Mouse (Mus musculus): ENCODE results near the gene Gramd4. TPM values are rescaled to one million over a fixed set of nuclear protein-coding genes. Genes with fewer than 3 reads are reported as not detected.

The Gramd4 gene
- total and polyA plus RNA-seq, 3 experiments: 0.17 to 0.66 (median 0.56) TPM

GRCm38 (mm10) chr15:86110361-86111103 lies 53.0 kb downstream of the Gramd4 start:
- Histone ChIP-seq H3K27me3 (replicated peaks) (peaks cover 24% of the 10 kb centered on the region), H3K4me2 (ENCODE audit: insufficient read depth, low read depth, poor library complexity, severe bottlenecking) (no peak overlapping the region), H3K4me3 (replicated peaks in 1 of 3; ENCODE audit: low read depth in 2 of 3, low read length in 2 of 3, poor library complexity in 1 of 3) (no peak overlapping the region), H3K9ac (ENCODE audit: insufficient read depth, low read depth) (no peak overlapping the region), H3K36me3 (replicated peaks in 1 of 2; ENCODE audit: control insufficient read depth in 1 of 2, insufficient read depth in 1 of 2, low read length in 1 of 2) (no peaks in the 10 kb centered on the region), H3K27ac (ENCODE audit: insufficient read depth, low read depth) (no peak overlapping the region), H3K79me2 (replicated peaks; ENCODE audit: control insufficient read depth, extremely low read depth, insufficient read depth, poor library complexity, severe bottlenecking) (no peaks in the 10 kb centered on the region), H3K9me3 (replicated peaks; ENCODE audit: low read length) (no peaks in the 10 kb centered on the region), H3K4me1 (ENCODE audit: control insufficient read depth in 1 of 2, insufficient read depth in 2 of 2) (peaks cover 5 to 35% of the 10 kb centered on the region in 2 experiments; a peak in 2 of 4 replicates)
- TF ChIP-seq RCOR1 (conservative IDR thresholded peaks at IDR 0.05; ENCODE audit: low read depth, low read length) (no peak), CTCF (conservative IDR thresholded peaks at IDR 0.05 in 1 of 2, IDR thresholded peaks at IDR 0.05 in 1 of 2; ENCODE audit: low read depth in 2 of 2, low read length in 2 of 2) (no peak), EP300 (IDR thresholded peaks at IDR 0.05; ENCODE audit: low read length) (no peak; the same call in 1 of the 2 replicates), POLR2AphosphoS2 (IDR thresholded peaks at IDR 0.05; ENCODE audit: low read depth, low read length) (no peak), POLR2A (IDR thresholded peaks at IDR 0.05; ENCODE audit: low read depth, low read length) (no peak), MAFK (IDR thresholded peaks at IDR 0.05; ENCODE audit: insufficient replicate concordance, low read length) (no peak), JUND (conservative IDR thresholded peaks at IDR 0.05; ENCODE audit: low read depth, low read length) (no peak), BHLHE40 (IDR thresholded peaks at IDR 0.05; ENCODE audit: low read depth, low read length) (peak; percentile 30; the same call in 1 of the 2 replicates), PAX5 (IDR thresholded peaks at IDR 0.05; ENCODE audit: low read length) (no peak), MAX (IDR thresholded peaks at IDR 0.05; ENCODE audit: low read length) (no peak), IRF4 (IDR thresholded peaks at IDR 0.05; ENCODE audit: low read depth, low read length) (no peak), TCF12 (IDR thresholded peaks at IDR 0.05; ENCODE audit: low read depth, low read length) (peak; percentile 85), HCFC1 (IDR thresholded peaks at IDR 0.05; ENCODE audit: low read depth, low read length) (no peak)
- dilution Hi-C loops (cut with MboI; ENCODE audit: extremely low pct_ligation_motif_present, extremely low pct_unique_long_range_greater_than_20kb, low sequenced_read_pairs): no loop called here
- in situ Hi-C loops (cut with MboI; ENCODE audit: low pct_ligation_motif_present, low pct_unique_long_range_greater_than_20kb, low sequenced_read_pairs): no loop called here
- peak; percentile 74 for DNase-seq (ENCODE audit: extremely low read depth)

- TF ChIP-seq RAD21 (IDR thresholded peaks at IDR 0.05; ENCODE audit: low read depth, low read length) (no peak), ZMIZ1 (IDR thresholded peaks at IDR 0.05; ENCODE audit: low read depth, low read length) (no peak), MYC (IDR thresholded peaks at IDR 0.05; ENCODE audit: low read depth, low read length) (no peak), GABPA (IDR thresholded peaks at IDR 0.05; ENCODE audit: insufficient replicate concordance, low read depth, low read length) (no peak), MAX (IDR thresholded peaks at IDR 0.05; ENCODE audit: low read length) (no peak), IRF4 (IDR thresholded peaks at IDR 0.05; ENCODE audit: low read depth, low read length) (no peak), CHD1 (IDR thresholded peaks at IDR 0.05; ENCODE audit: low read depth, low read length) (no peak), CTCF (conservative IDR thresholded peaks at IDR 0.05 in 1 of 2, IDR thresholded peaks at IDR 0.05 in 1 of 2; ENCODE audit: low read depth in 2 of 2, low read length in 2 of 2) (no peak)
- Histone ChIP-seq H3K36me3 (replicated peaks in 1 of 2; ENCODE audit: control insufficient read depth in 1 of 2, insufficient read depth in 1 of 2, low read length in 1 of 2) (no peaks in the 10 kb centered on the region), H3K9ac (ENCODE audit: insufficient read depth, low read depth) (no peak overlapping the region), H3K4me3 (replicated peaks in 1 of 3; ENCODE audit: low read depth in 2 of 3, low read length in 2 of 3, poor library complexity in 1 of 3) (no peak overlapping the region), H3K4me1 (ENCODE audit: control insufficient read depth in 1 of 2, insufficient read depth in 2 of 2) (peaks cover 5 to 35% of the 10 kb centered on the region in 2 experiments; a peak in 2 of 4 replicates), H3K79me2 (replicated peaks; ENCODE audit: control insufficient read depth, extremely low read depth, insufficient read depth, poor library complexity, severe bottlenecking) (no peaks in the 10 kb centered on the region), H3K9me3 (replicated peaks; ENCODE audit: low read length) (no peaks in the 10 kb centered on the region), H3K27me3 (replicated peaks) (peaks cover 35% of the 10 kb centered on the region), H3K4me2 (ENCODE audit: insufficient read depth, low read depth, poor library complexity, severe bottlenecking) (no peak overlapping the region), H3K27ac (ENCODE audit: insufficient read depth, low read depth) (no peak overlapping the region)
- in situ Hi-C loops (cut with MboI; ENCODE audit: low pct_ligation_motif_present, low pct_unique_long_range_greater_than_20kb, low sequenced_read_pairs): no loop called here
- no peak for DNase-seq (ENCODE audit: extremely low read depth)
- dilution Hi-C loops (cut with MboI; ENCODE audit: extremely low pct_ligation_motif_present, extremely low pct_unique_long_range_greater_than_20kb, low sequenced_read_pairs): no loop called here
These were observed 55.3 kb downstream of the Gramd4 start for GRCm38 (mm10) chr15:86112707-86113341.
